Mouse (Mus musculus) intestine, postnatal 0 days (tissue): ENCODE results near the gene Gm28171. TPM values are rescaled to one million over a fixed set of nuclear protein-coding genes. Genes with fewer than 3 reads are reported as not detected.
"Not testable (repeated sequence)": the region's sequence is repeated elsewhere in the genome, so short reads cannot be mapped to it uniquely, and the experiment has no call there.

ENCODE experiments used
- ATAC-seq: fragments of 200-750 bp; cut with Nextera tagmentation; 2 replicates; pipeline ENCODE4 v1.8.0; 2017; ENCODE audit warnings: mild to moderate bottlenecking, moderate TSS enrichment, moderate library complexity
- H3K27ac ChIP-seq: fragments of 300-500 bp; sonication (generic); 2 replicates; pipeline ENCODE4 v1.5.1; 2014; ENCODE audit warnings: mild to moderate bottlenecking, low read depth, low read length, moderate library complexity
- H3K27me3 ChIP-seq: fragments of 300-500 bp; sonication (generic); replicated peaks from 2 replicates; pipeline ENCODE4 v1.6.1; 2014; ENCODE audit warnings: low read length, mixed read lengths; ENCODE audit not compliant: control insufficient read depth, insufficient read depth
- H3K36me3 ChIP-seq: fragments of 300-500 bp; sonication (generic); 2 replicates; pipeline ENCODE4 v1.6.1; 2014; ENCODE audit warnings: mild to moderate bottlenecking, moderate library complexity; ENCODE audit not compliant: control insufficient read depth, insufficient read depth
- H3K4me1 ChIP-seq: fragments of 300-500 bp; sonication (generic); replicated peaks from 2 replicates; pipeline ENCODE4 v1.6.1; 2014; ENCODE audit warnings: antibody characterized with exemption, low read length, mixed read lengths; ENCODE audit not compliant: control insufficient read depth, insufficient read depth
- H3K4me2 ChIP-seq: fragments of 300-500 bp; sonication (generic); replicated peaks from 2 replicates; pipeline ENCODE4 v1.6.1; 2014; ENCODE audit warnings: low read depth, mild to moderate bottlenecking, moderate library complexity
- H3K4me3 ChIP-seq: fragments of 300-500 bp; sonication (generic); 2 replicates; pipeline ENCODE4 v1.5.1; 2014; ENCODE audit warnings: low read depth, low read length
- H3K9ac ChIP-seq: fragments of 300-500 bp; sonication (generic); 2 replicates; pipeline ENCODE4 v1.6.1; 2014; ENCODE audit warnings: mild to moderate bottlenecking, low read depth, low read length
- H3K9me3 ChIP-seq: fragments of 300-500 bp; sonication (generic); 2 replicates; pipeline ENCODE4 v1.6.1; 2016; ENCODE audit warnings: mixed run types; ENCODE audit not compliant: control insufficient read depth
- WGBS: fragments of 180-500 bp; shearing (Covaris S2); extraction: QIAGEN DNeasy Blood & Tissue Kit; methylation state at CpG from one replicate; pipeline ENCODE4 v1.1.7; 2014; 5-methylcytosine and 5-hydroxymethylcytosine counted together
- polyA plus RNA-seq: library from polyadenylated mRNA; unstranded; fragments of >200 nt; fragmentation: Nextera tagmentation; extraction: Ambion mirVana; gene quantifications from 2 replicates; pipeline ENCODE4 v1.2.1, GENCODE M21; 2015

The Gm28171 gene
- polyA plus RNA-seq, result not detected in 2 replicates

- H3K4me2 ChIP-seq, result not testable (repeated sequence)
Measured at GRCm38 (mm10) chrY:5793095-5793494, at the start of gene Gm28171. TSS of gene Gm28171 (plus strand) at chrY:5793395.

More at GRCm38 (mm10) chrY:5793095-5793494, at the start of gene Gm28171:
- no CpG with 5 or more reads among the region's 1 CpGs for WGBS
- not testable (repeated sequence) for H3K27me3 ChIP-seq, H3K27ac ChIP-seq, H3K4me1 ChIP-seq, H3K4me3 ChIP-seq, H3K9ac ChIP-seq, H3K36me3 ChIP-seq, H3K9me3 ChIP-seq, ATAC-seq

Other genes starting within 250 kb of the Gm28171 start
- not detected in 2 replicates for gene Gm21854, start 136.4 kb upstream of the Gm28171 start, polyA plus RNA-seq
- not detected in 2 replicates for gene Gm20914, start 67.4 kb upstream of the Gm28171 start, polyA plus RNA-seq
- not detected in 2 replicates for gene Gm21778, start 149.1 kb downstream of the Gm28171 start, polyA plus RNA-seq